Mouse (Mus musculus) cerebellum, adult 9-11 months (tissue): ENCODE measurements at regions not wholly inside any gene's neighbourhood (a gene's known extent, or its start where the extent isn't known, plus 50 kb on each side); places are given as distances from the start of the nearest gene placed in this dataset.
"Not testable (repeated sequence)": the region's sequence is repeated elsewhere in the genome, so short reads cannot be mapped to it uniquely, and the experiment has no call there.

Experiments
- DNase-seq: peaks from one replicate; pipeline ENCODE4 v3.0.0; 2022

DNA sequence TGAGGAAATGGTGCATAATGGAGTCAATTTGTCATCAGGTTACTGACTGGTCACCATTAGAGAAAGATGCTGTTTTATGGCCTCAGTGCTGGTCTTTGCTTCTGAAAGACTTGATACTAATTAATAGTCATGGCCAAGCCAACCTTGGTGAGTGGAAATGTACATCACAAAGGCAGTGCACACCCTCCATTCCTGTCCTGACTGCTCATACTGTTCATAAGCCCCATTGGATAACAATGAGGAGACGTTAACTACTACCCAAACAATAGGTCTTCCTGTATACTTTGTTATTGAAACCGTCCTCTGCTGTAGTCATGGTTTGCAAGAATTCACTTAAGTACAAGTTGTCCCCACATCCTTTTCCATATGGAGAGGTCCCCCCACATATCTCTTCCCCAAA lies 605.8 kb upstream of the Slc35b3 start:
- DNase-seq, result no peak

DNA sequence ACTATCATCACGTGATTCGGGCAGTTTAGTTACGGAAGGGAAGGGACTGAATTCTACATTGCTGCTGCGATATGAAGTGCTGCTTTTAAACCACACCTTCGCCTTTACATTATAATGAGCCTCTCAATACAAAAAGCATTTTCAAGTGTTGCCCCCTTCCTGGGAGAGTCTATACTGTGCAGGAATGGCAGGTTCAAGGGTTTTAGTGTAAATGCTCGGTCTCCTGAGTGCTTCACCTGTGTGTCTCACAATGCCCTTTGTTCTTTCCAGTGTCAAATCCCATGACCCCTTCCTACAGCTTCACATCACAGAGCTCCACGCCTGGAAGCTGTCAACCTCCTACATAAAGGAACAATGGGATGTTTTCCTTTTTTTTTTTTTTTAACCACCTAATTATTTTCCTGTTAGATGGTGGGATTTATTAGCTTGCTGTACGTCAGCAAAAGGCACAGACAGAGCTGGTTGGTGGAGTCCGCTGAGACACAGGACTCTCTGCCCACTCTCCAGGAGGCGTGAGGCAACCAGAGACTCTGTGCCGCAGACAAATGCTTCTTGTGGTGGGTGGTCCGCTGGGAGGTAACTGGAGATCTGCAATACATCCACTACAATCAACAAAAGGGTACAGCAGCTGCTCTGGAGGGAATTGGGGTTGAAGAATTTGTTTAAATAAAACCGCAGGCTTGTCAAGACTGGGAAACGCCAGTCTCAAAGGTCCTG lies 577.2 kb upstream of the Slc35b3 start:
- no peak for DNase-seq

DNA sequence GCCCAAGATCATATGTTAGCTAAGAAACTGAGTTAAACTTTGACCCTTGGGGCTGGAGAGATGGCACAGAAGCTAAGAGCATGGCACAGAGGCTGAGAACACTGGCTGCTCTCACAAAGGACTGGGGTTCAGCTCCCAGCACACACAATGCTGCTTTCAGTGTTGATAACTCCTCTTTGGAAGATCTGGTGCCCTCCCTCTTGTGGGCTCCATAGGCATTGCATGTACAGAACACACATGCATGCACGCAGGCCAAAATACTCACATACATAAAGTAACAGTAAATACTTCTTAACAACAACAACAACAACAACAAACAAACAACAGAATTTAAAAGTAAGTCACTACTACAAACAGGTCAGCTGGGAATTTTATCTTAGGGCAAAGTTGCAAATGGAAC lies 565.8 kb upstream of the Slc35b3 start:
- no peak for DNase-seq

- no peak for DNase-seq
These were observed 563.2 kb upstream of the Slc35b3 start for GRCm38 (mm10) chr13:39523856-39524301.

DNA sequence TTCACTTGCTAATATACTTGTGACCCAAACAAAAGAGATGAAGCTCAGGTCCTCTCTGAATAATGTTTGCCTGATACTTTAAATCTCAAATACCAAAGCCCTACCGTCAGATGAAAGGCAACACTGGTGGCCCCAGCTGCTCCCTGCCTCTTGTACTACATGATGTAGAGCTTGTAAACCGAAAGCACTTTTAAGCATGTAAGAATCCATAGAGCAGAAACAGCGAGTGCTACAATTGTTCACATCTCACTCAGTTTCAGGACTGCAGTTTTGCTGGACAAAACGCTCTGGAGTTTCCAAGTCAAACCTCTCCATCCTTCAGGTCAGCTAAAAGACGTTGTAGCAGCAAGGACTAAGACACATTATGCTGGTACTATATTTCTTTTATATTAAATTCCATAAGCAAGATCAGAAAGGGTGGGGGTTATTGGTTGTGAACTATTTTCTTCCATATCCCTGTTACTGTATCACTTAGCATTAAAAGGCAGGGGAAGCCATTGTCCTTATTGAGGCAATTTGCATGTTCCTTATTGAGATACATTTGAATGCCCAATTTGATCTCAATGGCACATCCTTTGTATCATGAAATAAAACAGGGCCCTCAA lies 562.7 kb upstream of the Slc35b3 start:
- DNase-seq, result no peak

GRCm38 (mm10) chr13:39520846-39521245 lies 560.2 kb upstream of the Slc35b3 start:
- DNase-seq, result no peak

- DNase-seq, result no peak
These were observed 555.4 kb upstream of the Slc35b3 start for GRCm38 (mm10) chr13:39516106-39516505.

- DNase-seq, result no peak
These were observed 529.1 kb upstream of the Slc35b3 start for GRCm38 (mm10) chr13:39489806-39490205.

DNA sequence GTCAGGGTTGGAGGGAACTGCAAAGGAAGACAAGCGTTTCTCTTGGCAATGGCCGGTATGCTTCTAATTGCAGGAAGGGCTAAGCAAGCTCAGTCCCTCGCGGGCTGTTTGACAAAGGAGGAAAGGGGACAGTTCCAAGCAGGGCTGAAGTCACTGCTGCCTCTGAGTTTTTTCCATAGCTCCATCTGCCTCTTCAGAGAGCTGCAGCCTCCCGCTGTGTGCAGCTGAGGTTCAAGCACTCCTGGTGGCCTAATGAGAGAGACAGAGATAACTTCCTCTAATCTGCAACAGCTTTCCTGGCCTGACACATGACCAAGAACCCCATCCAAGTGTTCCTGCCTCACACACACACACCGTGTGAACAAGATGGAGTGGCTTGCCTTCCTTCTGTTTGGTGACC lies 511.9 kb upstream of the Slc35b3 start:
- no peak for DNase-seq

GRCm38 (mm10) chr13:39441799-39442198 lies 481.1 kb upstream of the Slc35b3 start:
- no peak for DNase-seq

- peak; percentile 44 for DNase-seq
These were observed 480.2 kb upstream of the Slc35b3 start for GRCm38 (mm10) chr13:39440907-39441306.

DNA sequence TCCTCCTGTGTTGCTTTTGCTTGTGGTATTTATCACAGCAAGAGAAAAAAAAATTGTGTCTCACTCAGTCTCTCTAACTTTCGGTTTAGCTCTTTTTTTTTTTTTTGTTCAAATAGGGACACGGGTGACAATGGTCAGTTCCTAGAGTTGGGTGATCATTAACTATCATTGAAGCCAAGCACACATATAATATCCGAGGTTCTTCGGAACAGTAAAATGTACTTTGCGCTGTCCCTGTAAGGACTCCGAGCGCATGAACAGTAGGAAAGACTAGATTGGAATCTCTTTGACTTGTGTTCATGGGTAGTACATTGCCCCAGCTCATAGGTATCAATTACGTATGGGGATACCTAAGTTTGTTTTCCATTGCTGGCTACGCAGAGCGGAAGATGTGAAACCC lies 479.7 kb upstream of the Slc35b3 start:
- no peak for DNase-seq

GRCm38 (mm10) chr13:39427996-39428395 lies 467.3 kb upstream of the Slc35b3 start:
- DNase-seq, result no peak

- DNase-seq, result no peak
These were observed 465.3 kb upstream of the Slc35b3 start for GRCm38 (mm10) chr13:39425944-39426343.

DNA sequence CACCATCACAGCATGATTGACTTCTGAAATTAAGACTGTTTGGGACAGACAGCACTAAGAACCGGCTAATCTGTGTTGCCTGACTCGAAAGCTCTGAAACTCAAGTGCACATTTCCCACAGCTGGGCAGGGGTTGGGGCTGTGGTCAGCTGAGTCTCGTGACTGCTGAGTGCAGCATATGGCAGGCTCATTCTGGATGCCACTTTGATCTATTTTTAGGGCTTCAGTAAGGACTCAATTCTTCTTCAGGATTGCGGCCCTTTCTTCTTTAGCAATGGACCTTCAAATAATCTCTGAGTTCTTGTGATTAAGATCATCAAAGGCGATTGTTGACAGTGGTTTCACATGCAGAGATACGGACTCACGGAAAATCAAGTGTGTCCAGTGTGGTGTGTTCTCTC lies 457.5 kb upstream of the Slc35b3 start:
- no peak for DNase-seq

DNA sequence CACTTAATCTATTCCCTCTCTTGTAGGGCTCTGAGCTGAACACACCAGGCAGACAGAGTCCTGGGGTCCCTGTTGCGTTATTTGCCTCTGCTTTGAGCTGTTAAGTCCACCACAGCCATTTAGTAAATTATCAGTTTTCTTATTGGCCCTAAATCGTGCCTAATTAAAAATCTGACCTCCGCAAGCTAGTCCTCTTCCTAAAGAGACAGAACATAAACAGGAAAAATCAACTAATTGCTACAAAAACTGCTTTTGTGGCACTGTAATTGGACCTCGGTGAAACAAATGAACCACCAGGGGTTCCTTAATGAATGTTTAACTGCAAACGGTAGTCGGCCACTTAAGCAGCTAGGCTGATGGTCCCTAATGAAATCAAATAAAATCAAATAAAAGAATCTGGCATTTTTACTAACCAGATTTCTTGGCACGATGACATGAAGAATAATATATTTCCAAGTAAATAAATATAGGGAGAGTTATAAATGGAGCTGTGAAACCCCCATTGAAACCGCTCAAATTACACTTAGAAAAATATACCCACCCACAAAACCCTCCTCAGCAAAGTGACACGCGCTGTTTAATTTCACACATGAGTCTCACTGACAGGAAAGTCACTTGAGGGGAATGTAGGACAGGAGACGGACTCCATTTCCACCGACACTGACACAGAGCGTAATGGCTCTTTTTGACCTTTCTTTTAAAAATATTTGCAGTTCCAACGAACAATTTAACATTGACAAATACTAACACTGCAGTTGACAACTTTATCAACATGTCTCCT lies 451.0 kb upstream of the Slc35b3 start:
- no peak for DNase-seq

GRCm38 (mm10) chr13:39392589-39392988 lies 431.9 kb upstream of the Slc35b3 start:
- no peak for DNase-seq

GRCm38 (mm10) chr13:39392151-39392550 lies 431.5 kb upstream of the Slc35b3 start:
- DNase-seq, result not testable (repeated sequence)

- no peak for DNase-seq
These were observed 416.0 kb upstream of the Slc35b3 start for GRCm38 (mm10) chr13:39376677-39377076.

DNA sequence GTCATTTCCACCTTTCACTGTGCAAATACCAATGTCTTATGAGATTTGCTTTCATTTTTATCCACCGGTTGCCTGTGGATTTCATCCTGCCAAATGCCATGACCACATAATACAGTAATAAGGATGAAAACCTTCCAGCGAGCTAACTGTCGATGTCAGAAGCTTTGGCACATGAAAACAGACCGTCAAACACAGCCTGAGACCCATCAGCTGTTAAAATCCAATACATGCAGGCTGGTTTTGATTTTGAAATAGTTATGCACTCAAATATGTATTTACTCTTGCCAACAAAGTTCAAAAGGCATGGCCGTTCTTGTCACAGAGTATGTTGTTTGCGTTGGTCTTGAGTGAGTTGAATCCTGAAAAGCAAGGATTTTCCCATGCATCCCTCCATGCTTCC lies 415.6 kb upstream of the Slc35b3 start:
- DNase-seq, result no peak

- DNase-seq, result no peak
These were observed 411.9 kb upstream of the Slc35b3 start for GRCm38 (mm10) chr13:39372565-39372964.

- DNase-seq, result no peak
These were observed 403.0 kb upstream of the Slc35b3 start for GRCm38 (mm10) chr13:39363637-39364036.

GRCm38 (mm10) chr13:39362536-39362935 lies 401.9 kb upstream of the Slc35b3 start:
- no peak for DNase-seq

- peak; percentile 55 for DNase-seq
These were observed 390.9 kb upstream of the Slc35b3 start for GRCm38 (mm10) chr13:39351606-39352005.
